Mouse (Mus musculus): ENCODE data around the gene Jag1. TPM values are rescaled to one million over a fixed set of nuclear protein-coding genes. Genes with fewer than 3 reads are reported as not detected.

Jag1 gene
- polyA plus RNA-seq, 1 experiment from 2014 or later = 20.4 TPM

DNA sequence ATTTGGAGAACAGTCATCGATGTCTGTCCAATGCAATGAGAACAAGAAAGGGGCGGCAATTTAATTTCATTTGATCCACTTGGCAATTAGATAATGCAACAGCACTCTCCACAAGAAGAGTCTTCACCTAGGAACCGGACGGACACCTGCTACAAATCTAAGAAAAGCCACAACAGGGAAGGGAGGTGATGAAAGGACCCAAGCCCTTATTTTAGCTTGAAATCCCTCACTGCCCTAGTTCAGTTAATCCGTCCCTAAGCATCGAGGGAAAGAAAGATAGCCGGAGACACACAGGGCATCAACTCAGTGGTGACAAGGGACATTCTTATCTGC, 23.2 kb downstream of the Jag1 start:
- H3K4me1 ChIP-seq = peaks cover 73% of the 10 kb centered on the region
- WGBS = 26% methylated on average over 7 of the region's 7 CpGs
- H3K36me3 ChIP-seq (replicated peaks) = peaks cover 96% of the 10 kb centered on the region
- no peak overlapping the region for H3K4me3 ChIP-seq
- H3K27me3 ChIP-seq (ENCODE audit: poor library complexity, severe bottlenecking) = peaks cover 8% of the 10 kb centered on the region; the same call in 1 of the 2 replicates
- H3K9me3 ChIP-seq = no peaks in the 10 kb centered on the region
- no peak for DNase-seq (ENCODE audit: extremely low spot score, low spot score)
- H3K27ac ChIP-seq = peak overlapping the region; percentile 51

DNA sequence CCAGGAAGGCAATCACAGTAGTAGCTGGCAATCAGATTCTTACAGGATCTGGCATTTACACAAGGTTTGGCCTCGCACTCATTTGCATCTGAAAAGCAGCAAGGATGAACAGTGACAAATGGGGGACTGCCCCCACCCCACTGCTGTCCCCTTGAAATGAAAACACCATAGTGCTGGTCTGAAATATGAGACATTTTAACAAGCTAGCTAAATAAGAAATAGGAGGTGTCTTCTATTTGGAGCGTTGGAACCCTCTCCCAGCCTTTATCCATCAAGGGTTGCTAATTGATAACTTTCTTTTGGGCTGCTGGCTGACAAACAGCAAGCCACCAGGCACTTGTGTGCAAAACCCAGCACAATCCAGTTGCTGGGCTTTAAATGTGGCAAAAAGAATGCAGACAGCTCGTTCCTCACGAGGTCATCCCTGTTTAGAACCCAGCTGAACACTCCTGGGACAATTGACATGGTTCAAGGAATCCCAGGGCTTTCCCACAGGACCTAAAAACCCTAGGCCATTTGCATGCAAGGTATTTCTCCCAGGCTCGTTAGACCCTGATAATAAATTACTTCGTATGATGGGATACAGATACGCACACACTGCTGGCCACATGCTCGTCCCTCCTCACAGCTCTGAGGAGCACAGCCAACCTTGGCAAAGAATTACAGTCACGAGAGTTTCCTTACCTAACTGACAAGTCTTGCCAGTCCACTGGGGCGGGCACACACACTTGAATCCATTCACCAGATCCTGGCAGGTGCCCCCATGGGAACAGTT, 23.7 kb downstream of the Jag1 start:
- Histone ChIP-seq H3K27me3 (ENCODE audit: poor library complexity, severe bottlenecking) (peaks cover 8% of the 10 kb centered on the region; the same call in 1 of the 2 replicates), H3K36me3 (replicated peaks) (peaks cover 96% of the 10 kb centered on the region), H3K4me3 (no peak overlapping the region), H3K27ac (peak overlapping the region; percentile 51), H3K9me3 (no peaks in the 10 kb centered on the region), H3K4me1 (peaks cover 73% of the 10 kb centered on the region)
- 42% methylated on average over 10 of the region's 10 CpGs for WGBS
- DNase-seq (ENCODE audit: extremely low spot score, low spot score) = no peak

DNA sequence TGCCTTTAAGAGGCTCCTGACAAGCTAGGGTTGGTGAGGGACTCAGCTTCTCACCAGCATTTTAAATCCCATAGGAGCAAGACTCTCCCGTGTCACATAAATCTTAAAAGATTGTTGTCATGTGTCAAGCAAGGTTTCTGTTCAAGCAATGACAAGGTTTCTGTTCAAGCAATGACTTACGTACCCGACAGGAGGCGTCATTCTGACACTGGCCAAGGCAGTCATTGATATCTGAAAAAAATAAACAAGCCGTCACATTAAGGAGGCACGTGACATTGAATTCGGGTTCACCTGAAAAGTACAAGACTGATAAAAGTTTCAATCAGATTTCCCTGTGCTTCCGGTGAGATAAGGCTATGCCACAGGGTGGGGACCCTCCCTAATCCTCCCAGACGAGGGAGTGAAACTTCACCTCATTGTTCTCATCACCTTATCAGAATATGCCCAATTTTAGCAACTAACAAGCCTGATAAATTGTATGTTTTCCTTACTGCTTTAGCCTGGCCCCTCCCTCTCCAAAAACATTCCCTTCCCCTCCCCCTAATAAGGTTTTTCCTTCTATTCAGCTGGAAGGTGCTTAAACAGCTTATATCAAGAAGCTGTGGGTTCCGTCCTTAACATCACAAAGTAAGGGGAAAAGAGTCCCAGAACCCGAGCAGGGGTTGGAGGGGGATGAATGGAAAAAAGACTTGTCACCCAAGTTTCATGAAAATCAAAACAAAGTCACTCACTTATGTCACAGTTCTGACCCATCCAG, 24.5 kb downstream of the Jag1 start:
- Histone ChIP-seq H3K4me3 (no peak overlapping the region), H3K9me3 (no peaks in the 10 kb centered on the region), H3K36me3 (replicated peaks) (peaks cover 98% of the 10 kb centered on the region), H3K4me1 (peaks cover 73% of the 10 kb centered on the region), H3K27me3 (ENCODE audit: poor library complexity, severe bottlenecking) (peaks cover 8% of the 10 kb centered on the region; the same call in 1 of the 2 replicates), H3K27ac (no peak overlapping the region)
- 66% methylated on average over 11 of the region's 11 CpGs for WGBS
- no peak for DNase-seq (ENCODE audit: extremely low spot score, low spot score)

DNA sequence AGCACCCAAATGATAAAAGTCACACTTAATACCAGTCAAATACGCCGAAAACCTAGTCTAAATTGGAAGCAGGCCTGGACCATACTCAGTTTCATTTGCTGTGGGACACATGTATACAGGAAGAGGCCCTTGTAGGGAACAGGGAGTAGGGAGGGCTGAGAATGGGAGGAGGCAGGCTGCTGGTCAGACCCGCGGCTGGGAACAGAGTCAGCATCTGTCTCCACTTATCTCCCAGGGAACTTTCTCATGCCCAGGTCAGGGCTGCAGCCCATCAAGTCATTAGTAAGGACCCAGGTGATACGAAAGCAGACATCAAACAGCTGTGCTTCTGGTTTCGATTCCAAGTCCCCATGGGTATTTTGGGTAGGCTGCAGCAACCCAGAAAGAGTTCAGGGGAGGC, 28.7 kb downstream of the Jag1 start:
- H3K27me3 ChIP-seq (ENCODE audit: poor library complexity, severe bottlenecking) = no peaks in the 10 kb centered on the region
- no peak for DNase-seq (ENCODE audit: extremely low spot score, low spot score)
- H3K4me1 ChIP-seq = peaks cover 34% of the 10 kb centered on the region
- peaks cover 99% of the 10 kb centered on the region for H3K36me3 ChIP-seq (replicated peaks)
- H3K27ac ChIP-seq = no peak overlapping the region
- H3K9me3 ChIP-seq = no peaks in the 10 kb centered on the region
- whole genome bisulfite sequencing = 75% methylated on average over 6 of the region's 6 CpGs
- no peak overlapping the region for H3K4me3 ChIP-seq

DNA sequence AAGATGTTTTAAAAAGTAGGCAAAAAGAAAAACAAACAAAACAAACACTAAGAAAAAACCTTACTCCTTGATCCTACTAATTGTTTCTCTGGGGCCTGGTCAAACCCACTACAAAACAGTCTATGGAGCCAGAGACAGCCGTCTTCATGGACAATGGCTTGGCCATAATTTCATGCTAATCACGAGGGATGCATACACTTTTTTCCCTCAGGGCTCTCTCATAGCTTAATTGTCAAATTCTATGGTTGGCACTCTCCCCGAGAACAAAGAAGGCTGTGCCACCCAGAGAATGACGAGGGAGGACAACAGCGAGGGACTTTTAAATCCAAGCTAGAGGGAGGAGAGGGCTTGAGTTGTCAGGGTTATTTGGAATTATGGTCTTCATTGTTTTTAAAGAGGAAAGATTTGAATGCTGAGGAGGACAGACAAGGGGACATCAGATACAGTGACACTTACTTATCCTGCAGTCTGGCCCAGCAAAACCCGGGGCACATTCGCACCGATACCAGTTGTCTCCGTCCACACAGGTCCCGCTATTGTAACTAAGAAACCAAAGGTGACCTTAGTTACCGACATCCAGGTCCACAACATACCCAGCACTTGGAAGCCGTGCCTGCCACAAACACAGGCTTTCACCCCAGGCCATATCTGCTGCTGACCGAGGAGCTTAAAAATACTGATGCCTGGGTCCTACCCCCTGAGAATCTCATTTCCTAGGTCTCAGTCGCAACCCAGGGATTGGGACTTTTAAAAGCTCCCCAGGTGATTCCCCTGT, 29.6 kb downstream of the Jag1 start:
- 76% methylated on average over 14 of the region's 14 CpGs for WGBS
- peaks cover 94% of the 10 kb centered on the region for H3K36me3 ChIP-seq (replicated peaks)
- H3K4me1 ChIP-seq = peaks cover 25% of the 10 kb centered on the region
- H3K4me3 ChIP-seq = no peak overlapping the region
- H3K27ac ChIP-seq = peak overlapping the region; percentile 37; the same call in 1 of the 2 replicates
- DNase-seq (ENCODE audit: extremely low spot score, low spot score) = no peak
- H3K9me3 ChIP-seq = no peaks in the 10 kb centered on the region
- no peaks in the 10 kb centered on the region for H3K27me3 ChIP-seq (ENCODE audit: poor library complexity, severe bottlenecking)

DNA sequence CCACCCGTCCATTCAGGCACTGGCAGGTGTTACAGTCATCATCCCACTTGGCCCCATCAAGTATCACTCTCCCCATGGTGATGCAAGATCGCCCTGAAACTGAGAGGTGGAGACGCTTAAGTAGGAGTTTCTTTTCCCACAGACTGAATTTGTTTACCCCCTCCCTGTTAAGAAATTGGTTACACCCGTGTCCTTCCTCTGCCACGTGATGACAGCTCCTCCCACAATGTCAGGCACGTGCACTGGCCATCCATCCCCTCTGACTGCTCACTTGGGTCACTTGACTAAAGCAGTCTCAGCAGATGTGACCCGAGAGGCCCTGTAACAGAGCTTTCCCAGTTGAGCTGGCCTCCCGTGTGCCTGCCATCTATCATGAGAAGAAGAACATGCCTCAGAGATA, 31.2 kb downstream of the Jag1 start:
- Histone ChIP-seq H3K27me3 (ENCODE audit: poor library complexity, severe bottlenecking) (no peaks in the 10 kb centered on the region), H3K27ac (no peak overlapping the region), H3K36me3 (replicated peaks) (peaks cover 92% of the 10 kb centered on the region), H3K9me3 (no peaks in the 10 kb centered on the region), H3K4me1 (peaks cover 29% of the 10 kb centered on the region), H3K4me3 (no peak overlapping the region)
- DNase-seq (ENCODE audit: extremely low spot score, low spot score) = no peak
- 81% methylated on average over 8 of the region's 8 CpGs for WGBS

DNA sequence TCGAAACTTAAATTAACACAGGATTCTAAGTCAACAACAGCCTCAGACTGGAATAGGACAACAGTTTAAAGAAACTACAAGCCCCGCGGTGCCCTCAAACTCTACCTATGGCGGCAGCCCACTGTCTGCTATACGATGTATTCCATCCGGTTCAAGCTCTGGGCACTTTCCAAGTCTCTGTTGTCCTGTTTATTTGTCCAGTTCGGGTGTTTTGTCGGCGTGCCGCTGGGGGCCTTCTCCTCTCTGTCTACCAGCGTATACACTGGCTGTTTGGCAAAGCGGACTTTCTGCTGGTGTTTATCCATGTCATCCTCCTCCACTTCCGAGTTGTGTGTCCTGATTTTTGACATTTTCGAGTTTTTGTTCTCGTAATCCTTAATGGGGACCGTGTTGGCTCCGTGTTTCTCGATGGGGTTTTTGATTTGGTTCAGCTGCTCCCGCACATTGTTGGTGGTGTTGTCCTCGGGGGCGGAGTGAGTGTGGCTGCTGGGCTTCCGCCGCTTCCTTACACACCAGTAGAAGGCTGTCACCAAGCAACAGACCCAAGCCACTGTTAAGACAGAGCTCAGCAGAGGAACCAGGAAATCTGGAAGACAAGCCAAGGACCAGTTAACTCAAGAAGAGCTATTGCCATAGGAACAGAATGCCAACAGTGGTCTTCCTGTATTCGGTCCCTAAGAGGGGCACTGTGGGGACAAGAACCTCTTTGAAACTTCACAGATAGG, 33.4 kb downstream of the Jag1 start:
- DNase-seq (ENCODE audit: extremely low spot score, low spot score) = no peak
- H3K9me3 ChIP-seq = no peaks in the 10 kb centered on the region
- no peak overlapping the region for H3K27ac ChIP-seq
- H3K4me3 ChIP-seq = no peak overlapping the region
- H3K27me3 ChIP-seq (ENCODE audit: poor library complexity, severe bottlenecking) = no peaks in the 10 kb centered on the region
- peaks cover 45% of the 10 kb centered on the region for H3K4me1 ChIP-seq
- WGBS = 93% methylated on average over 24 of the region's 24 CpGs
- H3K36me3 ChIP-seq (replicated peaks) = peaks cover 71% of the 10 kb centered on the region

DNA sequence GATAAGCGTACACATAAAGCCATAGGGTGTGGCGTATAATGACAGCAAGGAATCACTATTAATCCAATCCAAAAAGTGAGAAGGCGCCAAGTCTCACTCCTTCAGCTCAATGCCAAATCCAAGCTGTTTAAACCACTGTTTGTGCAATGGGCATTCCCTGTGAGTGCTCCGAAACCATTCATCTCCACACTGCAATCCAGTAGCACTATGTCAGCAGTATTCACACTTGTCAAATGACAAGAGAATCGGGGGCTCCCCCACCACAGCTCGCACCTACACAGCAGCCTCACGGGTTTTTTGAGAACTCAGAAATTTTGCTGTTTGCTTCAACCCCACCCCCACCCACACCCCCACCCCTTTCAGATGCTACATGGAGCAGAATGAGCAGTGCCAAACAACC, 35.4 kb downstream of the Jag1 start:
- H3K36me3 ChIP-seq (replicated peaks) = peaks cover 51% of the 10 kb centered on the region
- no peaks in the 10 kb centered on the region for H3K9me3 ChIP-seq
- DNase-seq (ENCODE audit: extremely low spot score, low spot score) = no peak
- 91% methylated on average over 7 of the region's 7 CpGs for WGBS
- H3K4me3 ChIP-seq = no peak overlapping the region
- H3K4me1 ChIP-seq = peaks cover 35% of the 10 kb centered on the region
- H3K27ac ChIP-seq = no peak overlapping the region
- no peaks in the 10 kb centered on the region for H3K27me3 ChIP-seq (ENCODE audit: poor library complexity, severe bottlenecking)

DNA sequence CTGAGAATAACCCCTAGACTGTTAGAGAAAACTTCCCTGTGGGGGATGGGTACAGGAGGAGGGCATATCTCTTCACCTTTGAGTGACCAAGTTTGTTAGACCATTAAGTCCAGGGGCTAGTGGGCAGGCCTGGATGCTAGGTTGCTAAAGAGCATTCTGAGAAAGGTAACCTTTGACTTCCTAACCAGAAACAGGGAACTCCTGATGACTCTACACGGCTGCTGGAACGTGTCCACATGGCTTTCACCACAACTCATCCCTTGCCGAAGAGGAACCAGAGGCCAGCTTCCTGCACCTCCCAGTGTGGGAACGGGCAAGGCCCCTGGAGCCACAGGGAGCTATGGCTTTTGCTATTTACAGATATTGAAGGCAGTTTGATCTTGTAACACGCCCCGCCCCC, 36.0 kb downstream of the Jag1 start:
- DNase-seq (ENCODE audit: extremely low spot score, low spot score) = no peak
- Histone ChIP-seq H3K4me1 (peaks cover 35% of the 10 kb centered on the region), H3K27me3 (ENCODE audit: poor library complexity, severe bottlenecking) (no peaks in the 10 kb centered on the region), H3K27ac (0 out of 2 replicates have a peak overlapping the region, but pooled peaks have one; percentile 16), H3K36me3 (replicated peaks) (peaks cover 45% of the 10 kb centered on the region), H3K4me3 (no peak overlapping the region), H3K9me3 (no peaks in the 10 kb centered on the region)
- 72% methylated on average over 6 of the region's 6 CpGs for WGBS

DNA sequence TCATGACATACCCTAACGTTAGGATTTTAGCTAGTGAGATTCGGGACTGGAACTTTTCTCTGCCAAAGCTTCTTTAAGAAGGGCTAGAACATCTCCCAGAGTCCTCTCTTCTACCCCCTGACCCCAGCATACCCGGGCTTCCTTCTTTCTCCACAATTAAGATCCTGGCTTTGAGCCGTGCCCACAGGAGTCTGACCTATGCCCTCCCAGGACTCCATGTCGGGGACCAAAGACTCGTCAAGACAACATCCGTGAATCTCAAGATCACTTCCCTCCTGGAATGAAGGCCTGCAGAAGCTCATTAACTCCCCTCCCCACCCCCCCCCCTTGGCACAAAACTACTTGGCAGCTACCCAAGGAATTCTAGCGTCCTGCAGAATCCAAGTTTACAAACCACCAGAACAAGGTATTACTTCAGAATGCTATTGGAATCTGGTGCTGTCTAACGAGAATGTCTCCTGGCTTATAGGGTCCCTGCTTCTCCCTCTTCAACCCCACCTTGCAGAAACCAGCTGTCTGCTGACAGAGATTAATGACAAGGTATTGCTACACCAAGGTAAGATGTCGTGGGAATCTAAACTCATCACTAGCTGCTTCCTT, 36.6 kb downstream of the Jag1 start:
- Histone ChIP-seq H3K4me1 (peaks cover 41% of the 10 kb centered on the region), H3K27ac (peak overlapping the region; percentile 16; the same call in 1 of the 2 replicates), H3K9me3 (no peaks in the 10 kb centered on the region), H3K27me3 (ENCODE audit: poor library complexity, severe bottlenecking) (no peaks in the 10 kb centered on the region), H3K4me3 (no peak overlapping the region), H3K36me3 (replicated peaks) (peaks cover 39% of the 10 kb centered on the region)
- DNase-seq (ENCODE audit: extremely low spot score, low spot score) = no peak
- 39% methylated on average over 10 of the region's 10 CpGs for WGBS

DNA sequence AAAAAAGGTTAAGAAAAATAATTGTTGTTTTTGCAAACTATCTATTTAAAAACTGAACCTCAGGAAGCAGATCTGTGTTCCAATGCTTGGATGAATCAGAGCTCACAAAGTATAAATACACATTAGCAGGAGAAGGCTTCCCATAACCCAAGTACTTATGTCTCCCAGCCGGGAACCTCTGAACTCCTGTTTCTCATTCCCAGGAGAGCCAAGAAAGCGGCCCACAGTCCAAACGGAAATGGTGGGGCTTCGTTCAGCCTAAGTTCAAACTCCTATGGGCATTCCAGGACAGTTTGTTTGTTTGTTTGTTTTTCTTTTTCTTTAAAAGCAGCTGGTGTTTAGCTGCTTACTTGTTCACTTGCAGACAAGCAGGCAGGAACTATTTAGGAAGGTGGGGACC, 37.7 kb downstream of the Jag1 start:
- DNase-seq (ENCODE audit: extremely low spot score, low spot score) = no peak
- Histone ChIP-seq H3K27me3 (ENCODE audit: poor library complexity, severe bottlenecking) (no peaks in the 10 kb centered on the region), H3K9me3 (no peaks in the 10 kb centered on the region), H3K36me3 (replicated peaks) (peaks cover 28% of the 10 kb centered on the region), H3K27ac (no peak overlapping the region), H3K4me1 (peaks cover 52% of the 10 kb centered on the region), H3K4me3 (no peak overlapping the region)
- WGBS = 71% methylated on average over 4 of the region's 4 CpGs

DNA sequence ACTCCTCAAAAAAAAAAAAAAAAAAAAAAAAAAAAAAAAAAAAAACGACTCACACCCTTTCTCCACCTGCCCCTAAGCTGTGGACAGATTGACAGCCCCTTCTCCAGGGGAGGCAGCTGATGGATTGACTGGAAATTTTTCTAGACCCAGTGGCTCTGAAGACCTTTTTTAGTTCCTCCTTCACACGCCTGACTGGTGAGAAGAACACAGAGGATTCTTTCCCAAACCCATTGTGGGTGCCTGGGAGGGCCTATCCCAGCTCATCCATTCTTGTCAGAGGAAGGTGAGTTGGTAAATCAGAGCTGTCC, 42.2 kb downstream of the Jag1 start:
- Histone ChIP-seq H3K9me3 (no peaks in the 10 kb centered on the region), H3K4me1 (peaks cover 54% of the 10 kb centered on the region), H3K36me3 (replicated peaks) (peaks cover 3% of the 10 kb centered on the region; the same call in 1 of the 2 replicates), H3K27ac (peak overlapping the region; percentile 72), H3K27me3 (ENCODE audit: poor library complexity, severe bottlenecking) (no peaks in the 10 kb centered on the region), H3K4me3 (no peak overlapping the region)
- WGBS = 11% methylated on average over 2 of the region's 2 CpGs
- DNase-seq (ENCODE audit: extremely low spot score, low spot score) = no peak

All from forebrain, embryonic 10.5 days (tissue).